Mouse (Mus musculus) C2C12 (cell line): ENCODE data around the gene Atp2a2.

Source experiments
- CEBPB ChIP-seq: IDR thresholded peaks from one replicate; pipeline ENCODE4 v1.6.1; 2011; ENCODE audit warnings: low read depth, mild to moderate bottlenecking, control low read depth, moderate library complexity
- CTCF ChIP-seq: IDR thresholded peaks from one replicate; pipeline ENCODE4 v1.5.1; 2011; ENCODE audit not compliant: control insufficient read depth, insufficient read depth, insufficient read length
- MAX ChIP-seq: IDR thresholded peaks from one replicate; pipeline ENCODE4 v1.6.1; 2011; ENCODE audit warnings: mild to moderate bottlenecking, control low read depth
- MYOD1 ChIP-seq: IDR thresholded peaks from one replicate; pipeline ENCODE4 v1.6.1; 2011; ENCODE audit warnings: low read depth; ENCODE audit not compliant: control insufficient read depth, insufficient read length
- USF1 ChIP-seq: IDR thresholded peaks from one replicate; pipeline ENCODE4 v1.6.1; 2011; ENCODE audit warnings: low read depth, mild to moderate bottlenecking, control low read depth, moderate library complexity

- TF ChIP-seq CTCF (no peak), CEBPB (no peak), USF1 (no peak), MAX (no peak), MYOD1 (no peak)
Observed at GRCm38 (mm10) chr5:122471658-122472057, 30.4 kb downstream of the Atp2a2 start.
